Mouse (Mus musculus) CH12.LX (cell line): Measurements from ENCODE around the gene Lmx1a.

Experiments used
- CTCF ChIP-seq, 2 experiments: IDR thresholded peaks in 1 of 2; conservative IDR thresholded peaks in 1 of 2; 2 replicates each; pipeline ENCODE4 v1.5.1; 2011 to 2012; ENCODE audit warnings: low read depth in 2 of 2, low read length in 2 of 2, improper control_type of control experiment in 1 of 2, inconsistent platforms in 1 of 2, mild to moderate bottlenecking in 1 of 2, moderate library complexity in 1 of 2
- HCFC1 ChIP-seq: IDR thresholded peaks from 2 replicates; pipeline ENCODE4 v1.6.1; 2012; ENCODE audit warnings: low read depth, mild to moderate bottlenecking, inconsistent platforms, low read length, improper control_type of control experiment
- MAFK ChIP-seq: IDR thresholded peaks from 2 replicates; pipeline ENCODE4 v1.6.1; 2011; ENCODE audit warnings: low read length, improper control_type of control experiment; ENCODE audit not compliant: insufficient replicate concordance
- NRF1 ChIP-seq: IDR thresholded peaks from 2 replicates; pipeline ENCODE4 v1.6.1; 2014; ENCODE audit warnings: low read depth, mild to moderate bottlenecking, inconsistent platforms, low read length, improper control_type of control experiment, moderate library complexity
- POLR2A ChIP-seq: IDR thresholded peaks from 2 replicates; pipeline ENCODE4 v1.6.1; 2011; ENCODE audit warnings: low read depth, mild to moderate bottlenecking, improper control_type of control experiment, low read length
- POLR2AphosphoS2 ChIP-seq: IDR thresholded peaks from 2 replicates; pipeline ENCODE4 v1.6.1; 2011; ENCODE audit warnings: low read depth, low read length, improper control_type of control experiment
- UBTF ChIP-seq: IDR thresholded peaks from 2 replicates; pipeline ENCODE4 v1.6.1; 2012; ENCODE audit warnings: low read depth, mild to moderate bottlenecking, inconsistent platforms, low read length, improper control_type of control experiment, moderate library complexity
- USF1 ChIP-seq: IDR thresholded peaks from 2 replicates; pipeline ENCODE4 v1.6.1; 2014; ENCODE audit warnings: low read depth, mild to moderate bottlenecking, inconsistent platforms, low read length, improper control_type of control experiment

DNA sequence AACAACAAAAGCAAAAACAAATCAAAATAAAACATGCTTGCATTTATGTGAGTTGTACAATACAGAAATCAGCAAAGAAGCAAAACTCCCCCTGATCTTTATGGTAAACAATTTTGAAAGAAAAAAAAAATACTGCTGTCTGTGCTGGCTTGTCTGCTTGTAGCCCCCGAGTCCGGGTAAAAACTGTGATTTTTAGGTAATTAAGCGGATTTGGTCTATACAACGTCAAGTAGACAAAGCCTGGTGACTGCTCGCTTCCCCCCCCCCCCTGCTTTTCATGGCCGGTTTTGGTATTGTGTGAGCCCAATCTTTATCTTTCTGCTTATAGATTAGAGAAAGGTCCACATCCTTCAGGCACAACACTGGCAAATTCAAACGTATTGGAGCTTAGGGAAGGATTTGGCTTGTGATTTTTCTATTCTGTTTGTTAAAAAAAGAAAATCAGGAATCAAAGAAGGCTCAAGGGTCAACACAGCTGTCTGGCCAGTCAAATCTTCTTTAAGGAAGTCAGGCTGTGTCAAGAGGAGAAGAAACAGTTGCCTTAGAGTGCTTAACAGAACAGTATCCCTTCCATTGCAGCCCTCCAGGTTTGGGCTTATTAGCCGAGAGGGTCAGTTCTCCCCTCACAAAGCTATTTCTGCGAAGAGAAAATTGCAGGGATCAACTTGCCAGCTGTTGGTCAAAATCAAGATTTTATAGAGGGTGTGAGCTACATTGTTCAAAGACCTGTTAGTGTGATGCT lies 4.6 kb downstream of the Lmx1a start:
- TF ChIP-seq CTCF (conservative IDR thresholded peaks at IDR 0.05 in 1 of 2, IDR thresholded peaks at IDR 0.05 in 1 of 2; ENCODE audit: low read depth in 2 of 2, low read length in 2 of 2) (no peak), POLR2A (no peak), USF1 (no peak), UBTF (no peak), MAFK (no peak), HCFC1 (no peak), NRF1 (no peak), POLR2AphosphoS2 (no peak)
